Mouse (Mus musculus) layer of hippocampus, adult 8-10 months (tissue): ENCODE measurements at regions not wholly inside any gene's neighbourhood (a gene's known extent, or its start where the extent isn't known, plus 50 kb on each side); places are given as distances from the start of the nearest gene placed in this dataset.
A peak's percentile ranks its signal among the peaks of the same experiment; 100 is the strongest.
"Not testable (repeated sequence)": the region's sequence is repeated elsewhere in the genome, so short reads cannot be mapped to it uniquely, and the experiment has no call there.

ENCODE experiments used
- DNase-seq, 2 experiments: peaks; one replicate each; pipeline ENCODE4 v3.0.0; 2022; ENCODE audit warnings: low spot score in 2 of 2

DNA sequence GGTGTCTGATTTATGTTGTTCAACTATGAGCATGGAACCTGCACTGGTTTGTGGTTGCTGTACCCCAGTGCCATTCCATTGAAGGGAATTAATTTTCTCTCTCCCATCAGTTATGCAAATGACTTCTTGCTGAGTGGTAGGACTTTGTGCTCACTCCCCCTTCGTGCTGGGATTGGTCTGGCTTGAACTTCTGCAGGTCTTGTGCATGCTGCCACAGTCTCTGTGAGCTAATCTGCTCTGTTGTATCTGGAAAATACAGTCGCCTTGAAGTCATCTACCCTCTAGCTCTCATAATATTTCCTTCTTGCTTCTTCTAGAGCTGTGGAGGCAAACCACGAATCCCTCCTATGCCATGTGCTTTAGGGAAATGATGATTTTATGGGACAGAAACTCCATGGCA is 243.6 kb upstream of the Dpp6 start:
- DNase-seq, result no peak

- no peak for DNase-seq
Observed at GRCm38 (mm10) chr5:26586108-26586507, 230.9 kb upstream of the Dpp6 start.

DNA sequence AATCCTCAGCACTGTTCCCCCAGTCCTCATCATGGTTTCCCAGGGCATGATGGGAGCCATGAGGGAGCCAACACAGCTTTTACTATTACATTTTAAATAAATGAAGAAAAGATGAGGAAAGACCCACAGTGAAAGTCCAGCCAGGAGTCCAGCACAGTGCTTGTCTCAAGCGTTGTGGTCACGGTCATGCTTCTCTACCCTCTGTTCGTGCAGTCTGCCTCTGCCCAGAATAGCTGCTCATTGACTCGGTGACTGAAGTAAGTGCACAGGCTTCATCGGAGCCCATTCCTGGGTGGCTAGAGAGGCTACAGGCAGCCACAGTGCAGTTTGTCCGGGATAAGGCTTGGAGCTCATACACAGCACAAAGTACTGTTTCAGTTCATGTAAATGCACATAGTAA is 226.1 kb upstream of the Dpp6 start:
- no peak for DNase-seq

DNA sequence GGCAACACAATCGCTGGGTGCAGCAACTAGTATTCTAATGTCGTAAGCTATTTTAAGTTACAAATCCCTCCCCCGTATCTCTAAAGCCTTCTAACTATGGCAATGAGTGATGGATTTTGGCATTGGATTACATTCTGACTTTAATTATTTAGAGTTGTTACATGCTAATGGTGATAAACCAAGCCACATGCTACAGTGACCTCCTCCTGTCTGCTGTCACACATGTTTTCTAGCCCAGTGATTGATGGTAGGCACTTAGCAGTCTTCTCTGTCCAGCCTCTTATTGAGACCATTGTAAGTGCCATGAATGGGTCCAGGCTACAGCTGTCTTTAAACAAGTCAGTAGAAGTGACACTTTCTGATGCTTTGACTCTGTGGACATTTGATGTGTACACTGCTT is 224.7 kb upstream of the Dpp6 start:
- DNase-seq, result no peak

GRCm38 (mm10) chr5:26597991-26598390 is 219.0 kb upstream of the Dpp6 start:
- DNase-seq, result no peak

- DNase-seq, result no peak
Observed at GRCm38 (mm10) chr5:26619272-26619671, 197.7 kb upstream of the Dpp6 start.

GRCm38 (mm10) chr5:26622116-26622515 is 194.9 kb upstream of the Dpp6 start:
- no peak for DNase-seq

GRCm38 (mm10) chr5:26671478-26671877 is 145.5 kb upstream of the Dpp6 start:
- DNase-seq, result no peak

DNA sequence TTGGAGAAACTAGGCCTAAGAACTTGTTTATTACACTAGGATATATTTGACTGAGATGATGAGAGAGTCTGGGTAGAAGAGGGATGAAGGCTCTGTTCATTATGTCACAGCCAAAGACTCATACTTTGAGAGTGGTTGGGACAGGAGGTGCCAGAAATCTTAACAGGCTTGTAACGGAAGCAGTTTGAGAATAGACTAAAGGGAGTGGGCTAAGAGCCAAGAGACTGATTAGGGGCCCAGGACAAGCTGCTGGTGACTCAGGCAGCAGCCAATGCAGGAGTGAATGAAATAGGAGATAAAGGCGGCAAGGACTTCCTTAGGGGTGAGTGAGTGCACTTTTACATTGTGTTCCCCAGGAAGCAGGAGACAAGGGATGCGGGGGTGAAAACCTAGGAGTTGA is 127.2 kb upstream of the Dpp6 start:
- no peak for DNase-seq

- DNase-seq, result no peak
Observed at GRCm38 (mm10) chr5:26691121-26691520, 125.9 kb upstream of the Dpp6 start.

GRCm38 (mm10) chr5:26692013-26692412 is 125.0 kb upstream of the Dpp6 start:
- DNase-seq, result no peak

DNA sequence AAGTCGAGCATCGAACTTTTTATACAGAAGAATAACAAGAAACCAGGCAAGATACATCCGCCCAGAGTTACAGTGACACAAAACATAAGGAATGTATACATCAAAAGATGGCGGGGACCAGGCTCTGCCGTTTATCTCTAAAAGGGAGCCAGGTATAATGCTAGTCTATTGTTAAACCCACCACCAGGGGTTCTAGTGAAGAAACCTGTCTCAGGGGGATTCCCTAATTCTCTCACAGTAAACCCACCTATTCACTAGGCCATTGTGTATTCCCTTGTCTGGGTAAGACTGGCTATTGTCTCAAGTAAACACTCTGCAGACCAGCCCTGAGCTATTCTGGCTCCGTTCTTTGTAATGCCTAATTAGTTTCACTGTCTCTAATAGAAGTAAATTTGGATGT is 113.4 kb upstream of the Dpp6 start:
- not testable (repeated sequence) for DNase-seq

DNA sequence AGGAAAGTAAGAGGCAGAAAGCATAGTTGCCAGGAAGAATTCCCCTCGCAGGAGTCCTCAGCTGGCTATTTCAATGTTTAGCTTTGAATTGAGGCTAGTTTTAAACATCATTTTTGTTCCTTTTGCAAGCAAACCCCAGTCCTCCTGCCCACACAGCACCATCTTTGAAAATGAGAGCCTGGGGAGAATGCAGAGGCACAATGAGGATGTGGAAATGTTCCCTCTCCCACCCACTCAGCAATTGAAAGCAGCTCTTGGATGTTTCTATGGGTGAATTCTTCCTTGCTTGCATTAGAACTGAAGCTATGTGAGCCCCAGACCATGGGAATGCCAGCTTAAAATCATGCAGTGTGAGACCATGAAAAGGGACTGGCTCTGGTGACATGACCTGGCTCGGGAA is 109.3 kb upstream of the Dpp6 start:
- peak; percentile 10 to 13 for DNase-seq

- no peak for DNase-seq
Observed at GRCm38 (mm10) chr5:26724491-26724890, 92.5 kb upstream of the Dpp6 start.

- DNase-seq, result no peak
Observed at GRCm38 (mm10) chr5:26725953-26726352, 91.0 kb upstream of the Dpp6 start.

- not testable (repeated sequence) for DNase-seq
Observed at GRCm38 (mm10) chr5:26751196-26751595, 65.8 kb upstream of the Dpp6 start.

GRCm38 (mm10) chr5:26751601-26752305 is 65.2 kb upstream of the Dpp6 start:
- DNase-seq, result not testable (repeated sequence)

DNA sequence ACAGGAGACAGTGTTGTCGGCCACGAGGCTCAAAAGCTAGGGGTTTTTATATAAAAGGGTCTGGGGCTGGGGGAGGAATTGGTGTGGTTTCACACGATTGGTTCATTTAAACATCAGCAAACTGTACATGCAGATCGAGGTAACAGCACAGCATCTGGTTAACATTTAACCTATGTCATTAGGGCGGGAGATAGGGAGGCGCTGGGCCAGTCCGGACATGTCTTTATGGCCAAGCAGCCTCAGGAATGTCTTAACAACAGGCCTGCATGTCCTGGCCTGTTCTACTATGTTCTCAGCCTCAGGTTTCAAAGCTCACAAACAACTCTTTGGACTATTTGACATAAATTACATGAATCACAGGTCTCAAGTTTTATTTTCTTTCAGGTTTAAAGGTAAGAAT is 62.9 kb upstream of the Dpp6 start:
- DNase-seq, result not testable (repeated sequence)
